Mouse (Mus musculus): ENCODE measurements at regions not wholly inside any gene's neighbourhood (a gene's known extent, or its start where the extent isn't known, plus 50 kb on each side); places are given as distances from the start of the nearest gene placed in this dataset.

DNA sequence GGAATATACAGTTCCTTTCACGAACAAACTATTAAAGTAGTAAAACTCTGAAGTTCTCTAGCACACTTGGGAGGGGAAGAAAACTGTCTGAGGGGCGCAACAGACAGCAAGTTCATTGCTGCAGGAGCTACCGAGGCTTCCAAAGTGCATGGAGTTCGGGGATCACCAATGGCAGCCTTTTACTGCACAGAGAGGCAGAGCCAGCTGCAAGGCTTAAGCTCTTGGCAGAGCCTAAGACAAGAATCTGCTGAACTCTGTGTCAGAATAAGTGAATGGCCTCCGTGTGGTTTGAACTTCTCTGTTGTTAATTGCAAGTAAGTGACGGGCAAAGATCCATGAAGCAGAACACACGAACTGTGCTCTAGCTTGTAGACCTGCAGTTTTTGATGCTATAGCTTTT, 656.2 kb downstream of the Slc16a7 start:
- 68% methylated on average over 7 of the region's 7 CpGs for WGBS

DNA sequence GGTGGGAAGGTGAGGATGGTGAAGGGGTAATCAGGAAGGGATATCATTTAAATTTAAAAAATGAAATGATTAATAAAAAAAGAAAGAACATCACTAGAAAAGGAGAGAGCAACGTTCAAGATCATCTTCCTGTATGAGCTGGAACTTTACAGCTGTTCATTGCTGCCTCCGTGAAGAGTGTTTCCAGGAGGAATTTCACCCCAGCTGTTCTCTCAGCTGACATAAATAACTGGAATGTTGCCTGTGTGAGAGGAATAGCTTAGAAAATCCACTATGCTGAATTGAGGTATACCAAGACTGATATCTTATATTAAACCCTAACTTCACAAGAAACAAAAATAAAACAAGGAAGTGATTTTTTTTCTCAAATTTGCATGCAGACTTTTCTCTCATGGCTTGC, 656.9 kb downstream of the Slc16a7 start:
- Histone ChIP-seq H3K36me3 (no peaks in the 10 kb centered on the region), H3K27me3 (replicated peaks) (no peaks in the 10 kb centered on the region), H3K27ac (no peak overlapping the region), H3K9me3 (no peaks in the 10 kb centered on the region), H3K4me1 (replicated peaks) (no peaks in the 10 kb centered on the region), H3K9ac (no peak overlapping the region), H3K4me3 (replicated peaks) (no peak overlapping the region), H3K4me2 (replicated peaks) (no peak overlapping the region)
- 42% methylated on average over 2 of the region's 2 CpGs for WGBS
- no peak for ATAC-seq

More for the DNA sequence above, 656.2 kb downstream of the Slc16a7 start:
- H3K4me2 ChIP-seq (replicated peaks) = no peak overlapping the region
- no peaks in the 10 kb centered on the region for H3K4me1 ChIP-seq (replicated peaks)
- no peak overlapping the region for H3K9ac ChIP-seq
- ATAC-seq = no peak
- no peaks in the 10 kb centered on the region for H3K27me3 ChIP-seq (replicated peaks)
- no peaks in the 10 kb centered on the region for H3K36me3 ChIP-seq
- no peak overlapping the region for H3K27ac ChIP-seq
- no peaks in the 10 kb centered on the region for H3K9me3 ChIP-seq
- H3K4me3 ChIP-seq (replicated peaks) = no peak overlapping the region

DNA sequence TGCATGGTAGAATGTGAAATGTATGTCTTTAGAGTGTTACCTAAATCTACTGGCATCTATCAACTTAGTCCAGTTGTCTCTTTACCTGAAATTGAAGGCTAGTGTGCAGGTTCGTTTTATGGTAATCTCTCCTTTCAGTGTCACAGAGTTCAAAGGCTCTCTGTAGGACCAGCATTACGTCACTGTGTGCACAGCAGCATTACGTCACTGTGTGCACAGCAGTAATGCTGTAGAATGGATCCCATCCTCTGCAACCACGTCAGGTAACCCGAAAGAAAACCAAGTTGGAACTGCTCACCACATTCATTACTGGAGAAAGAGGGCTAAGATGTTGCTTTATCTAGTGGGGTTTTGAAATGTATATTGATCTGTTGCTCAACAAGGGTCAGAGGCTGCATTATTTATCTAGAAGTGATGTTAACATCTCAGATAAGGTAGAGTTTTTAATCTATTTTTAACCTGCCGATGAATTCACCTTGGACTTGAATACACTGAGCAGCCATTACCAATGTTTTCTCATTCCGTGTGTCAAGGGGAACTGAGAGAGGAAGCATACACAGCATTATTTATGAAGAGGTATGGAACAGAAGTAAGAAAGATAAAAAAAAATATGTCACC, 657.9 kb downstream of the Slc16a7 start:
- H3K4me2 ChIP-seq (replicated peaks) = no peak overlapping the region
- H3K27ac ChIP-seq = no peak overlapping the region
- no peaks in the 10 kb centered on the region for H3K9me3 ChIP-seq
- WGBS = 65% methylated on average over 7 of the region's 7 CpGs
- ATAC-seq = 0 out of 2 replicates have a peak, but pooled peaks have one; percentile 47
- no peak overlapping the region for H3K4me3 ChIP-seq (replicated peaks)
- no peak overlapping the region for H3K9ac ChIP-seq
- no peaks in the 10 kb centered on the region for H3K27me3 ChIP-seq (replicated peaks)
- no peaks in the 10 kb centered on the region for H3K4me1 ChIP-seq (replicated peaks)
- H3K36me3 ChIP-seq = no peaks in the 10 kb centered on the region

DNA sequence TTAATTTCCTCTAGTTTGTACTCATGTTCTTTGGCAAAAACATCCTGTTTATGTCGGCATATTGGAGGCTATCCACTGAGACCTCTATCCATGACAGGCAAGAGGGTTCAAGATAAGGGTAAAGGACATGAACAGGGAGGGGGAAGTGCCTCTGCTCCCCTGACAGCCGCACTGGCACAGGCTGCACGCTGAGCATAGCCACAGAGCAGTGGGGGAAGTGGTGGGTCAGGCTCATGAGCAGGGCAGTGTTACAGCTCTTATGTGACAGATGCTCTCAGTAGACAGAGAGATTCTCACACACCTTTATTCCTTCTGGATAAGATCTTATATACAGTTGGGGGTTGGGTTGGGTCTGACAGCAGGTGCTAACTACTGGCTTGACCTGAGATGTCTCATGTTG, 676.6 kb downstream of the Slc16a7 start:
- H3K4me2 ChIP-seq (replicated peaks) = no peak overlapping the region
- 84% methylated on average over 3 of the region's 3 CpGs for whole genome bisulfite sequencing
- H3K9ac ChIP-seq = no peak overlapping the region
- H3K4me1 ChIP-seq (replicated peaks) = no peaks in the 10 kb centered on the region
- H3K36me3 ChIP-seq = no peaks in the 10 kb centered on the region
- H3K9me3 ChIP-seq = no peaks in the 10 kb centered on the region
- H3K27ac ChIP-seq = no peak overlapping the region
- no peak for ATAC-seq
- no peak overlapping the region for H3K4me3 ChIP-seq (replicated peaks)
- no peaks in the 10 kb centered on the region for H3K27me3 ChIP-seq (replicated peaks)

DNA sequence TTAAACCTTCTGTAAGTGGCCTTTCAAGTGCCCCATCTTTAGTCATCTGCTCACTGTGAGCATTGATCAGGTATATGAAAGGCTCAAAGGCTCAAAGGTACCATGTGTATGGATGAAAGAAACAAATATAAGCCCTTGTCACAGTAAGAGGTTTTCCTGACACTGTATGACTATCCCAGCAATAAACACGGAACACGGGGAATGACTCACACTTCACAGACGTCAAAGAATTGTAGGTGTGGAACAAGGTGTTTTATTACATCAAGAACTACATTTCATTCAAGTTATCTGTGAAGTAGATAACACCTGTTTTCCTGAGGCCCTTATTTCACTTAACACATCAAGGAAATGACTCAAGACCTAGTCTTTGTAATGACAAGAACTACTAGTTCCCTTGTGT, 678.3 kb downstream of the Slc16a7 start:
- Histone ChIP-seq H3K4me2 (replicated peaks) (no peak overlapping the region), H3K9ac (no peak overlapping the region), H3K9me3 (no peaks in the 10 kb centered on the region), H3K4me3 (replicated peaks) (no peak overlapping the region), H3K36me3 (no peaks in the 10 kb centered on the region), H3K4me1 (replicated peaks) (no peaks in the 10 kb centered on the region), H3K27me3 (replicated peaks) (no peaks in the 10 kb centered on the region), H3K27ac (no peak overlapping the region)
- peak; percentile 58 for ATAC-seq
- 73% methylated on average over 3 of the region's 3 CpGs for WGBS

DNA sequence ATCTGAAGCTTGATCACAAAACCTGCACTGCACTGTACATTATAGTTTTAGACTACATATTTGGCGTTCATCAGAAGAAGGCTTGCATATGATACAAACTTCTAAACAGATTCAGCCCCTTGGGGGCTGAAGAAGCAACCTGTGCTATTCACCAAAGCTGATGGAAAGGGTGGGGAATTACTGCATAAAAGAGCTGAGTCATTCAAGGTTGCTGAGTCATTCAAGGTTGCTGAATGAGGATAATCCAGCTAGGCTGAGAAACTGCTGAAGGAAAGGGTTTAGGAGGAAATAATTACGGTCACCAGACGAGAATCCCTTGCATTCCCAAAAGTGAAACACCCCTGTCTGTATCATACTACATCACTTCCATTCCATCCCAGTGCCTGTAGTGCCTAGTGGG, 679.4 kb downstream of the Slc16a7 start:
- Histone ChIP-seq H3K4me2 (replicated peaks) (no peak overlapping the region), H3K4me1 (replicated peaks) (no peaks in the 10 kb centered on the region), H3K36me3 (no peaks in the 10 kb centered on the region), H3K27me3 (replicated peaks) (no peaks in the 10 kb centered on the region), H3K27ac (no peak overlapping the region), H3K4me3 (replicated peaks) (no peak overlapping the region), H3K9me3 (no peaks in the 10 kb centered on the region), H3K9ac (no peak overlapping the region)
- 89% methylated on average over 3 of the region's 3 CpGs for WGBS
- ATAC-seq = no peak

DNA sequence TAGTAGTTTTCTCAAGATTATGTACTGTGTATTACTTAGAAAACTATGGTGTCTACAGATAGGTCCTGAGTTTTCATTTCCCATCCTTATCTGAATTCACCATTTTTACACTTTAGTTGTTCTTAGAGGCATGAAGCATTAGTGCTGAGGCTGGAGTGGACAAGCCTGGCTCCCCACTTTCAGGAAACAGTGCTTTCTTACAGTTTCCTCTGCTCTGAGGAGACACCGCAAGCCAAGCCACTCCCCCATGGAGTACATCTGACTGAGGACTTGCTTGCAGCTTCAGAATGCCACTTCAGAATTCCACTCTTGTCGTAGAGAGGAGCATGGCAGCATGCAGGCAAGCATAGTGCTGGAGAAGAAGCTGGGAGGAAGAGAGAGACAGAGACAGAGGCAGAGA, 682.6 kb downstream of the Slc16a7 start:
- H3K36me3 ChIP-seq = no peaks in the 10 kb centered on the region

More for the DNA sequence above, 682.6 kb downstream of the Slc16a7 start:
- ATAC-seq = no peak
- Histone ChIP-seq H3K4me1 (replicated peaks) (no peaks in the 10 kb centered on the region), H3K9ac (no peak overlapping the region), H3K4me2 (replicated peaks) (no peak overlapping the region), H3K9me3 (no peaks in the 10 kb centered on the region), H3K27me3 (replicated peaks) (no peaks in the 10 kb centered on the region), H3K27ac (no peak overlapping the region), H3K4me3 (replicated peaks) (no peak overlapping the region)
- 78% methylated on average over 2 of the region's 2 CpGs for WGBS

Measured in intestine, embryonic 15.5 days (tissue).